Mouse (Mus musculus) midbrain, embryonic 16.5 days (tissue): Measurements from ENCODE around the gene Gm7271. TPM values are rescaled to one million over a fixed set of nuclear protein-coding genes. Genes with fewer than 3 reads are reported as not detected.
A peak's percentile ranks its signal among the peaks of the same experiment; 100 is the strongest.

Experiments used
- ATAC-seq: fragments of 200-750 bp; cut with Nextera tagmentation; 2 replicates; pipeline ENCODE4 v1.8.0; 2017; ENCODE audit warnings: moderate TSS enrichment
- H3K27ac ChIP-seq: fragments of 300-500 bp; sonication (generic); 2 replicates; pipeline ENCODE4 v1.5.1; 2014; ENCODE audit warnings: mild to moderate bottlenecking, low read length, mixed read lengths
- H3K27me3 ChIP-seq: fragments of 300-500 bp; sonication (generic); 2 replicates; pipeline ENCODE4 v1.6.1; 2014; ENCODE audit warnings: low read depth, low read length, mixed read lengths; ENCODE audit not compliant: control insufficient read depth, insufficient read depth
- H3K36me3 ChIP-seq: fragments of 300-500 bp; sonication (generic); 2 replicates; pipeline ENCODE4 v1.6.1; 2014; ENCODE audit warnings: mild to moderate bottlenecking, low read length, moderate library complexity, mixed read lengths; ENCODE audit not compliant: control insufficient read depth, insufficient read depth
- H3K4me1 ChIP-seq: fragments of 300-500 bp; sonication (generic); 2 replicates; pipeline ENCODE4 v1.6.1; 2014; ENCODE audit warnings: mild to moderate bottlenecking, low read length, mixed read lengths; ENCODE audit not compliant: control insufficient read depth, insufficient read depth
- H3K4me2 ChIP-seq: fragments of 300-500 bp; sonication (generic); 2 replicates; pipeline ENCODE4 v1.6.1; 2014; ENCODE audit warnings: mild to moderate bottlenecking, low read length, mixed read lengths
- H3K4me3 ChIP-seq: fragments of 300-500 bp; sonication (generic); 2 replicates; pipeline ENCODE4 v1.5.1; 2014; ENCODE audit warnings: low read depth, mild to moderate bottlenecking, low read length, moderate library complexity, mixed read lengths
- H3K9ac ChIP-seq: fragments of 300-500 bp; sonication (generic); 2 replicates; pipeline ENCODE4 v1.6.1; 2014; ENCODE audit warnings: low read depth, low read length, mixed read lengths
- H3K9me3 ChIP-seq: fragments of 300-500 bp; sonication (generic); replicated peaks from 2 replicates; pipeline ENCODE4 v1.6.1; 2014; ENCODE audit warnings: mild to moderate bottlenecking, low read length, mixed read lengths; ENCODE audit not compliant: control insufficient read depth, poor library complexity, severe bottlenecking
- WGBS: fragments of 180-500 bp; shearing (Covaris S2); extraction: QIAGEN DNeasy Blood & Tissue Kit; methylation state at CpG from one replicate; pipeline ENCODE4 v1.1.7; 2014; 5-methylcytosine and 5-hydroxymethylcytosine counted together
- polyA plus RNA-seq: library from polyadenylated mRNA; unstranded; fragments of >200 nt; fragmentation: Nextera tagmentation; extraction: Ambion mirVana; gene quantifications from 2 replicates; pipeline ENCODE4 v1.2.1, GENCODE M21; 2015

The Gm7271 gene
- polyA plus RNA-seq, 1 experiment from 2014 or later, result not detected

- no peak overlapping the region for H3K27ac ChIP-seq
- H3K4me1 ChIP-seq, result no peaks in the 10 kb centered on the region
- H3K36me3 ChIP-seq, result no peaks in the 10 kb centered on the region
- 71% methylated on average over 5 of the region's 5 CpGs for WGBS
- H3K9me3 ChIP-seq, result no peaks in the 10 kb centered on the region
- H3K27me3 ChIP-seq, result no peaks in the 10 kb centered on the region
- no peak overlapping the region for H3K4me2 ChIP-seq
- no peak overlapping the region for H3K4me3 ChIP-seq
- H3K9ac ChIP-seq, result no peak overlapping the region
- ATAC-seq, result no peak
These were observed 40.8 kb downstream of the Gm7271 start for GRCm38 (mm10) chr5:76524623-76525022.

- no peak for ATAC-seq
- Histone ChIP-seq H3K27me3 (no peaks in the 10 kb centered on the region), H3K36me3 (no peaks in the 10 kb centered on the region), H3K4me1 (peaks cover 3% of the 10 kb centered on the region), H3K27ac (no peak overlapping the region), H3K9ac (no peak overlapping the region), H3K4me2 (no peak overlapping the region), H3K9me3 (no peaks in the 10 kb centered on the region), H3K4me3 (no peak overlapping the region)
- 62% methylated on average over 4 of the region's 4 CpGs for WGBS
These were observed 41.2 kb downstream of the Gm7271 start for GRCm38 (mm10) chr5:76525066-76525465.

DNA sequence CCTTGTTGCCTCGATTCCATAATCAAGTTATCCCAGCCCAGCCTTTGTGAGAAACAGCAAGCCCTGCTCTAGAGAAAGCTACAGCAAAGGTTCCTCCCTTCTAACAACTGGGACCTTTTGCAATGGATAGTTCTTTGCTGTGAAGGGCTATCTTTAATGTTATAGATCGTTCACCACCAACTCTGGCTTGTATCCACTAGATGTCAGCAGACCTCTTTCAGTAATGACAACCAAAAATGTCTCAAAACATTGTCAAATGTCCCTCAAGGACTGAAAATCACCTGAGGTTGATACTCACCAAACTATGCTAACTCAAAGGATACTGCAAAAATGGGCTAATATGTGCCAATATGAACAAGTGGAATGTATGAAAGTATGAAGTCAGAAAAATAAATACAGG is 42.0 kb downstream of the Gm7271 start:
- Histone ChIP-seq H3K4me3 (no peak overlapping the region), H3K9ac (no peak overlapping the region), H3K27ac (no peak overlapping the region), H3K4me2 (no peak overlapping the region), H3K9me3 (no peaks in the 10 kb centered on the region), H3K27me3 (no peaks in the 10 kb centered on the region), H3K4me1 (peaks cover 11% of the 10 kb centered on the region), H3K36me3 (no peaks in the 10 kb centered on the region)
- WGBS, result 57% methylated on average over 2 of the region's 2 CpGs
- ATAC-seq, result no peak

- Histone ChIP-seq H3K27me3 (no peaks in the 10 kb centered on the region), H3K4me1 (peaks cover 15% of the 10 kb centered on the region), H3K27ac (peak within 1 kb of the TSS; percentile 83), H3K9ac (peak within 1 kb of the TSS; percentile 86), H3K4me2 (peak within 1 kb of the TSS; percentile 91), H3K36me3 (0 out of 2 replicates have a peak, but pooled peaks cover 3% of the 10 kb centered on the region), H3K9me3 (no peaks in the 10 kb centered on the region), H3K4me3 (peak within 1 kb of the TSS; percentile 90)
- under 1% methylated on average over 39 of the region's 39 CpGs for WGBS
- ATAC-seq, result peak; percentile 100
These were observed 45.3 kb downstream of the Gm7271 start, which contains the start of gene Exoc1 for GRCm38 (mm10) chr5:76529040-76529703. TSS of gene Exoc1 (plus strand) at chr5:76529311.

DNA sequence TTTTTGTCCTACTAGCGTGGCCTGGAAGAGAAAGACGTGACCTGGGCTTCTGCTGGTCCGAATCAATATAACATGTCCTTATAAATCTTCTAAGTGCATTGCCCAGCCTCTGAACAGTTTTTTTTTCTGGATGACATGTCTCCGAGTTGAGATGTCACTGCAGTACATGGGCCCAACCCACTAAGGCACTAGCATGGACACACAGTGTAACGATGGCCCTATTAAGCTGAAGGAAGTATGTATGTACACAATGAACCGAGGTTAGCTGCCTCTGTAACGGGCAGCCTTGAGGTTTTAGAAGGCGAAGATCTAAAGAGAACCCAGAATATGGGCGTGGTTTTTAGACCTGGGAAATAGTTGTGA is 45.8 kb downstream of the Gm7271 start:
- ATAC-seq, result peak; percentile 55; the same call in 1 of the 2 replicates
- Histone ChIP-seq H3K9ac (peak overlapping the region; percentile 86), H3K4me2 (peak overlapping the region; percentile 91), H3K27ac (peak overlapping the region; percentile 83), H3K4me1 (peaks cover 15% of the 10 kb centered on the region), H3K4me3 (peak overlapping the region; percentile 90), H3K36me3 (0 out of 2 replicates have a peak, but pooled peaks cover 3% of the 10 kb centered on the region), H3K27me3 (no peaks in the 10 kb centered on the region), H3K9me3 (no peaks in the 10 kb centered on the region)
- WGBS, result 11% methylated on average over 9 of the region's 9 CpGs

GRCm38 (mm10) chr5:76533186-76533585 is 49.3 kb downstream of the Gm7271 start:
- H3K9ac ChIP-seq, result no peak overlapping the region
- peaks cover 22% of the 10 kb centered on the region for H3K36me3 ChIP-seq
- H3K4me3 ChIP-seq, result no peak overlapping the region
- WGBS, result 90% methylated on average over 6 of the region's 6 CpGs
- no peak for ATAC-seq
- no peak overlapping the region for H3K4me2 ChIP-seq
- no peak overlapping the region for H3K27ac ChIP-seq
- peaks cover 15% of the 10 kb centered on the region for H3K4me1 ChIP-seq
- no peaks in the 10 kb centered on the region for H3K9me3 ChIP-seq
- no peaks in the 10 kb centered on the region for H3K27me3 ChIP-seq

- H3K4me3 ChIP-seq, result no peak overlapping the region
- no peaks in the 10 kb centered on the region for H3K9me3 ChIP-seq
- H3K9ac ChIP-seq, result no peak overlapping the region
- peaks cover 22% of the 10 kb centered on the region for H3K36me3 ChIP-seq
- 95% methylated on average over 1 of the region's 1 CpGs for WGBS
- no peak overlapping the region for H3K4me2 ChIP-seq
- H3K27ac ChIP-seq, result no peak overlapping the region
- peaks cover 4% of the 10 kb centered on the region for H3K4me1 ChIP-seq
- no peaks in the 10 kb centered on the region for H3K27me3 ChIP-seq
- ATAC-seq, result no peak
These were observed 52.4 kb downstream of the Gm7271 start for GRCm38 (mm10) chr5:76536231-76536630.

GRCm38 (mm10) chr5:76537578-76537977 is 53.7 kb downstream of the Gm7271 start:
- Histone ChIP-seq H3K4me3 (no peak overlapping the region), H3K27me3 (no peaks in the 10 kb centered on the region), H3K4me2 (no peak overlapping the region), H3K4me1 (no peaks in the 10 kb centered on the region), H3K9ac (no peak overlapping the region), H3K36me3 (peaks cover 25% of the 10 kb centered on the region), H3K27ac (no peak overlapping the region), H3K9me3 (no peaks in the 10 kb centered on the region)
- no peak for ATAC-seq
- 95% methylated on average over 10 of the region's 10 CpGs for WGBS

DNA sequence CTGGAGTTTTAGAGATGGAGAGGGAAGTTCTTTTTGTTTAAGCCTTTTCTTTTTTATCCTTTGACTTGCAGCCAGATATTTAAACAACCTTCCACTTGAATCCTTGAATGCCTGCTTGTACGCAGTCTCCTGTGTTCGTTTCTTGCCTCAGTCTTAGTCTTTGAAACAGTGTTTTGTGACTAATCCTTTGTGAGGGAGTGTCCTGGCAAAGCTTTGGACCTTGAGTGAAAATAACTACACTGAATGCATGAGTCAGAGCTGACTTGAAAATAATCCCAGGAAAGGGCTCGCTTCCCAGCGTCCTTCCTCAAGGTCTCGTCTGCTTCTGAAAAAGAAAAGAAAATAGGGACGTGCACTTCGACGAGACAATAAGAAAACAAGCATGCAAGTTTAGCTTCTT is 56.3 kb downstream of the Gm7271 start:
- H3K9me3 ChIP-seq, result no peaks in the 10 kb centered on the region
- H3K9ac ChIP-seq, result no peak overlapping the region
- peaks cover 26% of the 10 kb centered on the region for H3K36me3 ChIP-seq
- H3K4me1 ChIP-seq, result no peaks in the 10 kb centered on the region
- 62% methylated on average over 8 of the region's 8 CpGs for WGBS
- H3K4me2 ChIP-seq, result no peak overlapping the region
- ATAC-seq, result no peak
- no peak overlapping the region for H3K27ac ChIP-seq
- no peak overlapping the region for H3K4me3 ChIP-seq
- no peaks in the 10 kb centered on the region for H3K27me3 ChIP-seq
